Mouse (Mus musculus) layer of hippocampus, postnatal 10 days (tissue): ENCODE data around the gene Podxl2. TPM values are rescaled to one million over a fixed set of nuclear protein-coding genes. Genes with fewer than 3 reads are reported as not detected.
A peak's percentile ranks its signal among the peaks of the same experiment; 100 is the strongest.

Experiments used
- DNase-seq, 2 experiments: peaks; one replicate each; pipeline ENCODE4 v3.0.0; 2021; ENCODE audit warnings: low spot score in 2 of 2
- total RNA-seq, 2 experiments: library from RNA; stranded (reverse); gene quantifications; 2 replicates each; pipeline ENCODE4 v1.2.3; 2021

The Podxl2 gene
- total RNA-seq, 2 experiments from 2014 or later: 308 to 330 TPM

GRCm38 (mm10) chr6:88803051-88803450 lies 71.8 kb downstream of the Podxl2 start:
- no peak for DNase-seq

DNA sequence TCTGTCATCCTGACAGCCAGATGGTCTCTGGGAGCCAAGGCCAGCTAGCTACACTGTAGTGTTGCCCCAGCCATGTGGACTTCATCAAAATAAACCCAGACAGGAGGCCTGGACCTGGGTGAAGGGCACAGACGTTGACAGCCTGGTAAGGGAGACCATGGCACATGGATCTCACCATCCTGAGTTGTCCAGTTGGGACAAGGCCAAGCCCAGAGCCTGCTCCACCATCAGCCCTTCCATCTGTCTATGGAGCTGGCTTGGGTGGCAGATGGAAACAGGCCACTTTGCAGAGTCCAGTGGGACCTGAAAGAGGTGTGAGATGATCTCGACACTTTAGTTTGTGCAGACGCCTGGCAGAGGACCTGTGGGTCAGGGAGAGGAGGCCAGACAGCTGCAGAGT lies 74.1 kb downstream of the Podxl2 start:
- DNase-seq: peak in 1 of 2 experiments; percentile 55

- DNase-seq: no peak
Observed at GRCm38 (mm10) chr6:88800191-88800590, 74.7 kb downstream of the Podxl2 start.

DNA sequence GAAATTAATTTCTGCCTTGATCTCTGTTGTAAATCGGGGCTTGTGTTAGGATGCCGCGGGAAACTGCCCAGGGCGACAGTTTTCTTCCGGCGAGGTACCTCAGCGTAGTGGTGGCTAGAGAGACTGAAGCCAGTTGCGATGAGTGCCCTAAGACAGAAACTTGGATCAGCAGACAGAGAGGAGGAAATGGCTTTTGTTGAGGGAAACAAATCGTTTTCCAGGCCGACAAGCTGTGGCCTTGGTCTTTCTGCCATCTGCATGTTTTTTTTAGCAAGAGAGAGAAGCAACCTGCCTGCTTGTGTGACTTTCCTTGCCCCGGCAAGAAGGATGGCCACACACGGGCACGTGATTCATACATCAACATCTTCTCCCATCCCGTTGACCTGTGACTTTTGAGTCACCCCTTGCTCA lies 80.3 kb downstream of the Podxl2 start:
- no peak for DNase-seq

DNA sequence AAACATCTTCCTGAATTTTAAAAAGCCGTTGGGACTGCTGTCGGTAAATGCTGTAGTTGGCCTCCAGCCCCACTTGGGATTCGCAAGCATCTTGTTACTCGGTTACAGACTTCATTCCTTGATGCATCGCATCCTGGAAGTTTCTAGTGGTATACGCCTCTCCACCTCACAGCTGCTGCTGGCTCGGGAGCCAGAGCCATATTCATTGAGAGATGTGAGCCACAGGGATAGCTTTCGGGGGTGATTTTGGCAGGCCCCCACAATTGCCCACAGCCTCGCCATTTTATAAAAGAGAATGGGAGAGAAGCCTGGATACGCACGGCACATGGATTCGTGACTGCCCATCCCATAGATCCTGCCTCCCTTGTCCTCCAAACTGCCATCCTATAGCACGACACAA lies 81.0 kb downstream of the Podxl2 start:
- no peak for DNase-seq

- peak in 1 of 2 experiments; percentile 55 for DNase-seq
Observed at GRCm38 (mm10) chr6:88793243-88793642, 81.6 kb downstream of the Podxl2 start.

Other genes starting within 250 kb of the Podxl2 start
- gene Kbtbd12, start 237.1 kb downstream of the Podxl2 start, total RNA-seq: under 1 TPM; 0.67 to 0.78 TPM
- gene Mgll, start 150.6 kb downstream of the Podxl2 start, total RNA-seq: 100 to 1,000 TPM; 120 to 129 TPM
- gene Abtb1, start 33.1 kb downstream of the Podxl2 start, total RNA-seq: 10 to 100 TPM; 23.2 to 26.7 TPM
- 1 to 10 TPM; 9.7 TPM for gene Mcm2, start 23.7 kb upstream of the Podxl2 start, total RNA-seq
- 10 to 100 TPM; 38.8 to 47.5 TPM for gene Tpra1, start 27.2 kb upstream of the Podxl2 start, total RNA-seq